Mouse (Mus musculus): ENCODE results near the gene Tfeb.

GRCm38 (mm10) chr17:47766407-47767043 is 29.7 kb downstream of the Tfeb start:
- TF ChIP-seq CTCF (IDR thresholded peaks at IDR 0.05; ENCODE audit: control insufficient read depth, insufficient read depth, insufficient read length) (no peak), USF1 (IDR thresholded peaks at IDR 0.05; ENCODE audit: low read depth) (no peak), MYOD1 (IDR thresholded peaks at IDR 0.05; ENCODE audit: control insufficient read depth, insufficient read length, low read depth) (no peak), CEBPB (IDR thresholded peaks at IDR 0.05; ENCODE audit: low read depth) (no peak)
